Mouse (Mus musculus): Measurements from ENCODE around the gene Trarg1. TPM values are rescaled to one million over a fixed set of nuclear protein-coding genes. Genes with fewer than 3 reads are reported as not detected.
"Not testable (repeated sequence)": the region's sequence is repeated elsewhere in the genome, so short reads cannot be mapped to it uniquely, and the experiment has no call there.

Gene Trarg1
- polyA plus RNA-seq (2016; fragmentation: Nextera tagmentation; extraction: Ambion mirVana) = 0.05 and 0.15 TPM in 2 replicates

GRCm38 (mm10) chr11:76679508-76679907, at the start of gene Trarg1:
Trarg1 (plus strand) TSS chr11:76679808.
- DNase-seq (ENCODE audit: extremely low spot score, low spot score); H3K4me3 ChIP-seq; H3K9me3 ChIP-seq; H3K27ac ChIP-seq; H3K4me1 ChIP-seq; H3K36me3 ChIP-seq (replicated peaks): not testable (repeated sequence)
- peaks cover 52% of the 10 kb centered on the region for H3K27me3 ChIP-seq (ENCODE audit: poor library complexity, severe bottlenecking)
- WGBS = 55% methylated on average over 8 of the region's 8 CpGs

DNA sequence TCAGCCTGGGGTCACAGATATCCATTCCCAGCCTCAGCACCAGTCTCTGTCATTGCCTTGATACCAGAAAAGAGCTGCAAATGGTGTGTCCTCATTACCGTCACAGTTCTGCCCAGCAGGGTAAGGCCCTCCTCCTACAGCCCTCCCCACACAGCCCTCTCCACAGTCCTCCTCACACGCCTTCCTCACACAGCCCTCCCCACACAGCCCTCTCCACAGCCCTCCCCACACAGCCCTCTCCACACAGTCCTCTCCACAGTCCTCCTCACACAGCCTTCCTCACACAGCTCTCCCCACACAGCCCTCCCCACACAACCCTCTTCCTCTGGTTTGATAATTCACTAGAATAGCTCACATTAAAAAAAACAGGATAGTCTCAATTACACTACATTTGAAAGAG, 49.6 kb upstream of the Trarg1 start:
- no peak overlapping the region for H3K27ac ChIP-seq
- H3K4me3 ChIP-seq = no peak overlapping the region
- H3K9me3 ChIP-seq = 0 out of 2 replicates have a peak, but pooled peaks cover 5% of the 10 kb centered on the region
- WGBS = 59% methylated on average over 2 of the region's 2 CpGs
- H3K36me3 ChIP-seq (replicated peaks) = no peaks in the 10 kb centered on the region
- peaks cover 6% of the 10 kb centered on the region for H3K27me3 ChIP-seq (ENCODE audit: poor library complexity, severe bottlenecking)
- DNase-seq (ENCODE audit: extremely low spot score, low spot score) = no peak
- H3K4me1 ChIP-seq = peaks cover 4% of the 10 kb centered on the region

DNA sequence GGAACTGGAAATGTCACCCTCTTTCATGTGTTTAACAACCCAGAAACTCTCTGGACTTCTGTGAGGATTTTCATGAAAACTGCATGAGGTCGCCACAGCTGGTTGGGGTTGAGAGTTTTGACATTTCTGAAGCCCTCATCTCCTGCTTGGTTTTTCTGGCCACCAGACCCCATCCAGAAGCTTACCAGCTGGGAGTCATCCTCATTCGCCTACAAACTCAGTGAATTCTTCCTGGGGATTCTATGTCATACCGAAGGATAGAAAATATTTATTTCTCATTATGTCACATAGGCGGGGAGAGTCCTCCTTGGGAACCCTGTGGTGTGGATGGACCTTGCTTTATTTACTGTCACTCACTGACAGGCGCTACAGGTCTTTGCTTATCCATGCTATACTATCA, 49.1 kb upstream of the Trarg1 start:
- Histone ChIP-seq H3K9me3 (0 out of 2 replicates have a peak, but pooled peaks cover 5% of the 10 kb centered on the region), H3K36me3 (replicated peaks) (no peaks in the 10 kb centered on the region), H3K4me1 (peaks cover 4% of the 10 kb centered on the region), H3K27me3 (ENCODE audit: poor library complexity, severe bottlenecking) (peaks cover 2% of the 10 kb centered on the region), H3K27ac (no peak overlapping the region), H3K4me3 (no peak overlapping the region)
- 89% methylated on average over 5 of the region's 5 CpGs for WGBS
- no peak for DNase-seq (ENCODE audit: extremely low spot score, low spot score)

DNA sequence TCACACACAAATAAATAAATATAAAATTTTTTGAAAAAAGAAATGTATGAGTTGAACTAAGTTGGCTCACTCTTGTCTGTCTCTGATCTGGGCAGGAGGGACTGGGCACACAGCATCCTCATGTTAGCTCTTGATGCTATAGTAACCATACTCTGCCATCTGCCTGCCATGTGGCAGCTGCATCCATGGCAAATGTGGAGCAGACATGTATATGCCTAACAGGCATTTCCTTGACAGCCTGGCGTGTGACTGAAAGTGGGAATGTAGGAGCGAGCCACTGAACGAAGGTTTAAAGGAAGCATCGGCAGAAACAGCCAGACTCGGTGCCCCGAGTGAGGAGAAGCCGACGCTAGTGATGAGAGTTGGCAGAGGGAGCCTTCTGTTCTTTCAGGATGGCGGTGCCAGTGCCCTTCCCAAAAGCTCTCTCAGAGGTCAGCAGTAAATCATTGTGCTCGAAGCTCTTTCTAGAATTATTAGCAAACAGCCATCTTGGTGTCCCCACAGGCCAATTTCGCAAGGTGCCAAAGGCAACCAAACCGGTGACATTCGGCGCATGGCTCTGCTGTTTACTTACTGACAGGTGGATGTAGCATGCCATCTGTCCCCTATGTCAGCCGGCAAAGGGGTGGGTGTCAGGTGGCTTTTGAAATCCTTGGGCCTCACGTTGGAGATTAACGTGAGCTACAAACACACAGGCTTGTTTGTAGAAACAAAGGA, 40.2 kb upstream of the Trarg1 start:
- Histone ChIP-seq H3K9me3 (no peaks in the 10 kb centered on the region), H3K27me3 (ENCODE audit: poor library complexity, severe bottlenecking) (peaks cover 23% of the 10 kb centered on the region), H3K27ac (no peak overlapping the region), H3K4me3 (no peak overlapping the region), H3K4me1 (peaks cover 4% of the 10 kb centered on the region), H3K36me3 (replicated peaks) (no peaks in the 10 kb centered on the region)
- no peak for DNase-seq (ENCODE audit: extremely low spot score, low spot score)
- WGBS = 89% methylated on average over 17 of the region's 17 CpGs

GRCm38 (mm10) chr11:76640231-76640630, 39.4 kb upstream of the Trarg1 start:
- 82% methylated on average over 4 of the region's 4 CpGs for WGBS
- Histone ChIP-seq H3K27ac (no peak overlapping the region), H3K4me3 (no peak overlapping the region), H3K9me3 (no peaks in the 10 kb centered on the region), H3K27me3 (ENCODE audit: poor library complexity, severe bottlenecking) (peaks cover 31% of the 10 kb centered on the region), H3K4me1 (peaks cover 12% of the 10 kb centered on the region), H3K36me3 (replicated peaks) (no peaks in the 10 kb centered on the region)
- no peak for DNase-seq (ENCODE audit: extremely low spot score, low spot score)

GRCm38 (mm10) chr11:76644257-76644656, 35.4 kb upstream of the Trarg1 start:
- DNase-seq (ENCODE audit: extremely low spot score, low spot score) = no peak
- H3K27me3 ChIP-seq (ENCODE audit: poor library complexity, severe bottlenecking) = peaks cover 64% of the 10 kb centered on the region
- 46% methylated on average over 6 of the region's 6 CpGs for WGBS

GRCm38 (mm10) chr11:76645036-76645435, 34.6 kb upstream of the Trarg1 start:
- H3K27me3 ChIP-seq (ENCODE audit: poor library complexity, severe bottlenecking) = peaks cover 72% of the 10 kb centered on the region
- H3K9me3 ChIP-seq = no peaks in the 10 kb centered on the region
- no peaks in the 10 kb centered on the region for H3K36me3 ChIP-seq (replicated peaks)
- H3K4me1 ChIP-seq = peaks cover 38% of the 10 kb centered on the region
- 80% methylated on average over 9 of the region's 9 CpGs for WGBS
- no peak overlapping the region for H3K27ac ChIP-seq
- H3K4me3 ChIP-seq = no peak overlapping the region
- no peak for DNase-seq (ENCODE audit: extremely low spot score, low spot score)

More at GRCm38 (mm10) chr11:76644257-76644656, 35.4 kb upstream of the Trarg1 start:
- H3K9me3 ChIP-seq = no peaks in the 10 kb centered on the region
- H3K4me3 ChIP-seq = no peak overlapping the region
- no peak overlapping the region for H3K27ac ChIP-seq
- H3K36me3 ChIP-seq (replicated peaks) = no peaks in the 10 kb centered on the region
- peaks cover 38% of the 10 kb centered on the region for H3K4me1 ChIP-seq

DNA sequence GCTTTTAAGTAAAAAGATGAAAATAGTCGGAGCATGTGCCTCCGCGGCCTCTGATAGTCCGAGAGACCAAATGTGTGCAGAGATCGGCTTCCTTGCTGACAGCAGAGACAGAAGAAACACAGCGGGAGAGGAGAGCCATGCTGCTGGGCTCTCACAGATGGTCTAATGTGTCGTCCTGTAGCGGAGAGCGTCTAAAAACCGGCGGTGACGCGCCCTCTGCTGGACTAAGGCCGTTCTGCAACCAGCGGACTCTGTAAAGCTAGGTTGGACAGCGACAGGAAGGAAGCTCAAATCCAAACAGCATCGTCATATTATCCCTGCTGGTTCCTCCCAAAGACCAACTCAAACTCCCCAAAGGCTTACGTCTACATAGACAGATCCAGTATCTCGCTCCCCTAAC, 33.7 kb upstream of the Trarg1 start:
- WGBS = under 1% methylated on average over 19 of the region's 19 CpGs
- Histone ChIP-seq H3K4me1 (peaks cover 38% of the 10 kb centered on the region), H3K27me3 (ENCODE audit: poor library complexity, severe bottlenecking) (peaks cover 81% of the 10 kb centered on the region), H3K27ac (no peak overlapping the region), H3K36me3 (replicated peaks) (no peaks in the 10 kb centered on the region), H3K9me3 (no peaks in the 10 kb centered on the region), H3K4me3 (peak overlapping the region; percentile 45)
- DNase-seq (ENCODE audit: extremely low spot score, low spot score) = peak; percentile 89

GRCm38 (mm10) chr11:76647062-76647461, 32.5 kb upstream of the Trarg1 start:
- peaks cover 90% of the 10 kb centered on the region for H3K27me3 ChIP-seq (ENCODE audit: poor library complexity, severe bottlenecking)
- no peak overlapping the region for H3K27ac ChIP-seq
- H3K9me3 ChIP-seq = no peaks in the 10 kb centered on the region
- 3% methylated on average over 7 of the region's 7 CpGs for WGBS
- peak overlapping the region; percentile 36 for H3K4me3 ChIP-seq
- DNase-seq (ENCODE audit: extremely low spot score, low spot score) = peak; percentile 32
- H3K4me1 ChIP-seq = peaks cover 38% of the 10 kb centered on the region
- H3K36me3 ChIP-seq (replicated peaks) = no peaks in the 10 kb centered on the region

- no peaks in the 10 kb centered on the region for H3K36me3 ChIP-seq (replicated peaks)
- H3K4me1 ChIP-seq = peaks cover 42% of the 10 kb centered on the region
- peak overlapping the region; percentile 36 for H3K4me3 ChIP-seq
- no peaks in the 10 kb centered on the region for H3K9me3 ChIP-seq
- H3K27me3 ChIP-seq (ENCODE audit: poor library complexity, severe bottlenecking) = peaks cover 90% of the 10 kb centered on the region
- DNase-seq (ENCODE audit: extremely low spot score, low spot score) = peak; percentile 83
- WGBS = 6% methylated on average over 9 of the region's 9 CpGs
- no peak overlapping the region for H3K27ac ChIP-seq
Observed at GRCm38 (mm10) chr11:76647500-76647899, 32.1 kb upstream of the Trarg1 start.

- H3K27ac ChIP-seq = no peak overlapping the region
- H3K36me3 ChIP-seq (replicated peaks) = no peaks in the 10 kb centered on the region
- H3K27me3 ChIP-seq (ENCODE audit: poor library complexity, severe bottlenecking) = peaks cover 58% of the 10 kb centered on the region
- DNase-seq (ENCODE audit: extremely low spot score, low spot score) = no peak
- H3K9me3 ChIP-seq = no peaks in the 10 kb centered on the region
- peaks cover 27% of the 10 kb centered on the region for H3K4me1 ChIP-seq
- 70% methylated on average over 14 of the region's 14 CpGs for WGBS
- H3K4me3 ChIP-seq = no peak overlapping the region
Observed at GRCm38 (mm10) chr11:76650862-76651560, 28.6 kb upstream of the Trarg1 start.

GRCm38 (mm10) chr11:76652838-76653334, 26.7 kb upstream of the Trarg1 start:
- peaks cover 15% of the 10 kb centered on the region for H3K4me1 ChIP-seq
- H3K27ac ChIP-seq = no peak overlapping the region
- no peaks in the 10 kb centered on the region for H3K9me3 ChIP-seq
- H3K4me3 ChIP-seq = no peak overlapping the region
- peaks cover 55% of the 10 kb centered on the region for H3K27me3 ChIP-seq (ENCODE audit: poor library complexity, severe bottlenecking)
- no peak for DNase-seq (ENCODE audit: extremely low spot score, low spot score)
- WGBS = 62% methylated on average over 3 of the region's 3 CpGs
- H3K36me3 ChIP-seq (replicated peaks) = no peaks in the 10 kb centered on the region

- WGBS = 8% methylated on average over 10 of the region's 10 CpGs
- H3K4me3 ChIP-seq = peak overlapping the region; percentile 36
- peaks cover 18% of the 10 kb centered on the region for H3K4me1 ChIP-seq
- H3K27me3 ChIP-seq (ENCODE audit: poor library complexity, severe bottlenecking) = peaks cover 35% of the 10 kb centered on the region
- no peak overlapping the region for H3K27ac ChIP-seq
- no peak for DNase-seq (ENCODE audit: extremely low spot score, low spot score)
- no peaks in the 10 kb centered on the region for H3K9me3 ChIP-seq
- no peaks in the 10 kb centered on the region for H3K36me3 ChIP-seq (replicated peaks)
Observed at GRCm38 (mm10) chr11:76655106-76655505, 24.5 kb upstream of the Trarg1 start.

All from forebrain, embryonic 10.5 days (tissue).